Mouse (Mus musculus) heart, postnatal 0 days (tissue): Measurements from ENCODE around the gene Apoh. TPM values are rescaled to one million over a fixed set of nuclear protein-coding genes. Genes with fewer than 3 reads are reported as not detected.
A peak's percentile ranks its signal among the peaks of the same experiment; 100 is the strongest.

Experiments used
- ATAC-seq: fragments of 200-750 bp; cut with Nextera tagmentation; 2 replicates; pipeline ENCODE4 v1.8.0; 2017; ENCODE audit warnings: low read depth, moderate number of reproducible peaks, moderate library complexity; ENCODE audit not compliant: insufficient read depth
- DNase-seq: peaks from one replicate; pipeline ENCODE4 v3.0.0-alpha.2; 2016; ENCODE audit warnings: low spot score
- H3K27ac ChIP-seq: fragments of 300-500 bp; sonication (generic); 2 replicates; pipeline ENCODE4 v1.5.1; 2014; ENCODE audit warnings: low read depth, mild to moderate bottlenecking
- H3K27me3 ChIP-seq: fragments of 300-500 bp; sonication (generic); 2 replicates; pipeline ENCODE4 v1.6.1; 2014; ENCODE audit warnings: low read length, mixed read lengths; ENCODE audit not compliant: control insufficient read depth, insufficient read depth
- H3K36me3 ChIP-seq: fragments of 300-500 bp; sonication (generic); replicated peaks from 2 replicates; pipeline ENCODE4 v1.6.1; 2014; ENCODE audit warnings: low read length, mixed read lengths; ENCODE audit not compliant: control insufficient read depth, insufficient read depth
- H3K4me1 ChIP-seq: fragments of 300-500 bp; sonication (generic); 2 replicates; pipeline ENCODE4 v1.6.1; 2014; ENCODE audit warnings: antibody characterized with exemption; ENCODE audit not compliant: control insufficient read depth, insufficient read depth
- H3K4me2 ChIP-seq: fragments of 300-500 bp; sonication (generic); 2 replicates; pipeline ENCODE4 v1.6.1; 2014; ENCODE audit warnings: low read depth, mild to moderate bottlenecking, low read length, moderate library complexity
- H3K4me3 ChIP-seq: fragments of 300-500 bp; sonication (generic); 2 replicates; pipeline ENCODE4 v1.5.1; 2014; ENCODE audit warnings: low read depth, low read length
- H3K9ac ChIP-seq: fragments of 300-500 bp; sonication (generic); replicated peaks from 2 replicates; pipeline ENCODE4 v1.6.1; 2014; ENCODE audit warnings: low read depth, low read length, mixed read lengths
- H3K9me3 ChIP-seq: fragments of 300-500 bp; sonication (generic); replicated peaks from 2 replicates; pipeline ENCODE4 v1.6.1; 2016; ENCODE audit warnings: low read length; ENCODE audit not compliant: control insufficient read depth
- CTCF ChIP-seq: IDR thresholded peaks from 2 replicates; pipeline ENCODE4 v1.5.1; 2016; ENCODE audit warnings: antibody characterized with exemption, control low read depth, low read depth
- EP300 ChIP-seq: IDR thresholded peaks from 2 replicates; pipeline ENCODE4 v1.6.1; 2016; ENCODE audit warnings: antibody characterized with exemption, low read depth
- WGBS: fragments of 180-500 bp; shearing (Covaris S2); extraction: QIAGEN DNeasy Blood & Tissue Kit; methylation state at CpG from one replicate; pipeline ENCODE4 v1.1.7; 2014; 5-methylcytosine and 5-hydroxymethylcytosine counted together
- polyA plus RNA-seq: library from polyadenylated mRNA; unstranded; fragments of >200 nt; fragmentation: Nextera tagmentation; extraction: Ambion mirVana; gene quantifications from 2 replicates; pipeline ENCODE4 v1.2.1, GENCODE M21; 2015
- total RNA-seq: library from RNA; depleted of rRNA; stranded (reverse); fragments of >200 nt; gene quantifications from 2 replicates; pipeline ENCODE4 v1.2.3, GENCODE M21; 2014; ENCODE audit warnings: low replicate concordance; rRNA removed

Apoh gene
- total RNA-seq: 0.19 TPM in 1 of 2 replicates, not detected in the other
- polyA plus RNA-seq: 0.12 and 0.87 TPM in 2 replicates

- peak within 1 kb of the TSS; percentile 94 for H3K4me2 ChIP-seq
- under 1% methylated on average over 71 of the region's 75 CpGs for WGBS
- TF ChIP-seq CTCF: no peak
- no peak; the same call in 1 of the 2 replicates for TF ChIP-seq EP300
- peak within 1 kb of the TSS; percentile 89 for H3K27ac ChIP-seq
- DNase-seq (peak; percentile 77), ATAC-seq (peak; percentile 76)
- H3K36me3 ChIP-seq: peaks cover 4% of the 10 kb centered on the region; the same call in 1 of the 2 replicates
- no peaks in the 10 kb centered on the region for H3K9me3 ChIP-seq
- H3K4me3 ChIP-seq: peak within 1 kb of the TSS; percentile 87
- no peaks in the 10 kb centered on the region for H3K27me3 ChIP-seq
- peak within 1 kb of the TSS; percentile 70 for H3K9ac ChIP-seq
- peaks cover 6% of the 10 kb centered on the region for H3K4me1 ChIP-seq
These were observed at the start of gene Apoh for GRCm38 (mm10) chr11:108342781-108343768. Gene Apoh (plus strand): TSS chr11:108343354.

GRCm38 (mm10) chr11:108293843-108294242 is 49.3 kb upstream of the Apoh start:
- 76% methylated on average over 3 of the region's 3 CpGs for WGBS
- Histone ChIP-seq H3K9me3 (no peaks in the 10 kb centered on the region), H3K27ac (no peak overlapping the region), H3K4me3 (no peak overlapping the region), H3K27me3 (no peaks in the 10 kb centered on the region), H3K36me3 (no peaks in the 10 kb centered on the region), H3K4me2 (no peak overlapping the region), H3K9ac (no peak overlapping the region), H3K4me1 (peaks cover 10% of the 10 kb centered on the region; the same call in 1 of the 2 replicates)
- ATAC-seq (no peak), DNase-seq (no peak)
- TF ChIP-seq EP300: no peak
- TF ChIP-seq CTCF: no peak

GRCm38 (mm10) chr11:108294305-108294813 is 48.8 kb upstream of the Apoh start:
- Histone ChIP-seq H3K27me3 (no peaks in the 10 kb centered on the region), H3K4me2 (no peak overlapping the region), H3K9me3 (no peaks in the 10 kb centered on the region), H3K36me3 (no peaks in the 10 kb centered on the region), H3K27ac (no peak overlapping the region), H3K4me3 (no peak overlapping the region), H3K9ac (no peak overlapping the region), H3K4me1 (peaks cover 10% of the 10 kb centered on the region; the same call in 1 of the 2 replicates)
- TF ChIP-seq CTCF: no peak
- no peak for TF ChIP-seq EP300
- ATAC-seq: no peak
- no peak for DNase-seq
- WGBS: 91% methylated on average over 12 of the region's 12 CpGs

GRCm38 (mm10) chr11:108295373-108295772 is 47.8 kb upstream of the Apoh start:
- H3K36me3 ChIP-seq: no peaks in the 10 kb centered on the region
- H3K4me1 ChIP-seq: peaks cover 13% of the 10 kb centered on the region; the same call in 1 of the 2 replicates
- ATAC-seq: no peak
- no peak overlapping the region for H3K27ac ChIP-seq
- H3K9me3 ChIP-seq: no peaks in the 10 kb centered on the region
- no peak for TF ChIP-seq EP300
- no peak for TF ChIP-seq CTCF
- H3K9ac ChIP-seq: no peak overlapping the region
- DNase-seq: no peak
- H3K4me2 ChIP-seq: no peak overlapping the region
- H3K4me3 ChIP-seq: no peak overlapping the region
- no peaks in the 10 kb centered on the region for H3K27me3 ChIP-seq

- H3K9ac ChIP-seq: no peak overlapping the region
- no peak overlapping the region for H3K4me2 ChIP-seq
- H3K27me3 ChIP-seq: no peaks in the 10 kb centered on the region
- H3K36me3 ChIP-seq: no peaks in the 10 kb centered on the region
- 64% methylated on average over 8 of the region's 8 CpGs for WGBS
- ATAC-seq (no peak), DNase-seq (no peak)
- no peak overlapping the region for H3K4me3 ChIP-seq
- H3K4me1 ChIP-seq: peaks cover 13% of the 10 kb centered on the region
- no peaks in the 10 kb centered on the region for H3K9me3 ChIP-seq
- TF ChIP-seq EP300: no peak
- no peak overlapping the region for H3K27ac ChIP-seq
These were observed 45.2 kb upstream of the Apoh start for GRCm38 (mm10) chr11:108297956-108298355.
